Mouse (Mus musculus) common myeloid progenitor, adult 5-6 weeks (primary cell): ENCODE results near the gene Csnk2a2. TPM values are rescaled to one million over a fixed set of nuclear protein-coding genes. Genes with fewer than 3 reads are reported as not detected.

Source experiments
- ATAC-seq: replicated peaks from 2 replicates; pipeline ENCODE4 v1.8.0; 2016; ENCODE audit warnings: low read depth, mild to moderate bottlenecking, moderate TSS enrichment, inconsistent platforms; ENCODE audit not compliant: poor library complexity, severe bottlenecking
- total RNA-seq: library from RNA; stranded (forward); fragments of 200-1000, 187-1606 nt; gene quantifications from 2 replicates; pipeline ENCODE4 v1.2.3, GENCODE M21; 2017

Csnk2a2 gene
- total RNA-seq, 1 experiment from 2014 or later = 41.4 TPM

- no peak for ATAC-seq
Observed at GRCm38 (mm10) chr8:95429945-95430344, 59.9 kb downstream of the Csnk2a2 start.

DNA sequence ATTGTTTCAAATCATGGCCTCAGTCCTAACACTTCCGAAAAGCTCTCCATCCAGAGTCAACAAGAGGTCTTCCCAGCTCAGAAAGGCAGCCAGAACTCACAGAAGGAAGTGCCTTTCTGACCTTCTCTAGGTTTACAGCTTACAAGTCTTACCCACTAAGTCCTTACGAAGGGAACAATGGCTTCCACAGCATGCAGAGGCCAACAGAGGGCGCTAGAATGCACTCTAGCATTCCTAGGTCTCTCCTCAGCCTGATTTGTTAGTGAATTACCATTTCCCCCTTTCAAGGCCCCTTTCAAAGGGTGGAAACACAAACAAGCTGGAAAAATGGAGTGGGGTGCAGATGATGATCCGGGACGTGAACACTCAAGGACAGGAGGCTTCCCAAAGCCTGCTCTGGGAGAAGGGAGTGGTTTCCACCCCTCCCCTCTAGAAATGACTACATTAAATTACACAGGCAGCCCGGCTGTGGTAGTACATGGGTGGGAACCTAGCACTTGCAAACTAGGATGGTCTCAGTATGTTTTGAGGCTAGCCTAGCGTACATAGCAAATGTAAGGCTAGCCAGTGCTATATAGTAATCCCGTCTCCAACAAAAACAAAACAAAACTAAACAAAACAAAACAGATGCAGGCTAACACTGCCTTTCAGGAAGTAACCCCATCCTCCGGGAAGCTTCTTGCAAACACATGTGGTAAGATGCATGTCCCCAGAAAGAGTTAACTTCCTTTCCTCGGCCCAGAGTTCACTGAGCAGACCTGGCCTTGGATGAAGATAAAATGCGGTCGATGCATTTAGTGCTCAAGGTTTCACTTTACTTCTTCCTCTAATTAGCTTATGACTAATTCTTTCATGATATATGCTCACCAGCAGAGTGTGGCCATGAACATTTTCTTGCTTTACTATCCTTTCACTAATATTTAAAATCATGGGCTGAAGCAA lies 62.0 kb downstream of the Csnk2a2 start:
- peak; percentile 77 for ATAC-seq

DNA sequence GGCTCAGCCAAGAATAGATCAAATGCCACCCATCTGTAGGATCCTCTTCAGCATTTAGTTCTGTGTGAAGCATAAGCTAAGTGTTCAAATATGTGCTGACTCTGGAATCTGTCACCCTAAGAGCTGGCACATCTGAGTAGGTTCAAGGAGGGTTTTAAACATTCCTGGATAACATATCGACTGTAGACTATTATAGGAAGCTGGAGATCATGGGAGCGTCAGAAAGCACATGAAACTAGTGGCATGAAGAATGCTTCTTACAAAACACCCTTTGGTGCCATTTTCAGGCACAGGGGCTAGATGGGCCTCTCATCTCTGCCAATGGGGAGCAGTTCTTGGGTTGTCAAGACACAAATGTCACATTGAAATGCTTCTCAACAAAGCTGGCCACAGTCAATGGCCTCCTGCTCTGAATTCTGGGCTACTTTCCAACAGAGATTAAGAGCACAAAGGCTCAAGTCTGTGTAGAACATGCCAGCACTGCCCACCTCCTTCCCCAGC lies 63.0 kb downstream of the Csnk2a2 start:
- no peak for ATAC-seq

DNA sequence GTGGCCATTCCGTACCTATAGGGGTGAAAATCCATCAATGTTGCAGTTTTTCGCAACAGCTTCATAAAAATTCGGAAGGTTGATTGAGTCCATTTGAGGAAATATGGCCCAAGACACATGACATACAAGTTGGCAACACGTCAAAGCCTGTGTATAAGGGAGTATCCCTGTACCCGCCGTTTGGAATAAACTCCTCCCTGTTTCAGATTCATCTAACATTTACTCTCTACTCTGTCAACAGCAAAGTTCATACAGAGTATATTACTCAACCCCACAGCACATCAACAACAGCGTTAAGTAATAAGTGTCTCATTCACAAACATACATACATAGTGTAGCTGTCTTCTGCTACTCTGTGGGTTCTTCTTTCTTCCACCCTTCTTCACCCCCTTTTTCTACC lies 65.2 kb downstream of the Csnk2a2 start:
- ATAC-seq = no peak

DNA sequence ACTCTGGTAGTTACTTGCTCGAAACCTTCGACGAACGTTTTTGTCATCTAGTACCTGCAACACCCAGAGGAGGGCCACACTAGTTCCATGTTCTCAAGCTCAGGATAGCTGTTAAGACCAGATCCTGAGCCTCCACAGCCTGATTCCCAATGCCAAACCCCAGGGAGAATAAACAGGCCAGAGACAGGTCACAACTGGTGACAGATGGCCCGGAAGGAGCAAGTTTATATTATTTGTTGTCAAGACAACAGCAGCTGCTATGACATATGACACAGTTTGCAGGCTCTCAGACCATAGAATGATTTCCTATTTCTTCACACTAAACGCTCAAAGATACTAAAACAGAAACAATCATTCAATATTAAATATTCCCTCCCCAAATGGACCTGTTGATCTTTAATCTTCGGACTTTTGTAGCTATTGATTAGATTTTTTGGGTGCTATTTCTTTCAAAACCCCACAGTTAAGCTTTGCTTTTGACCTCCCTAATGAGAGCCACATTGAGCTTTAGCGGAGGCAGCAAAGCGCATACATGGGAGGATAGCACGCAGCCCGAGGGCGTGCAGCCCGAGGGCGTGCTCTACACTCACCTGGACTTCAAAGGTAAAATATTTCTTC lies 67.5 kb downstream of the Csnk2a2 start:
- ATAC-seq = no peak

GRCm38 (mm10) chr8:95411309-95411972 lies 78.4 kb downstream of the Csnk2a2 start:
- peak; percentile 97 for ATAC-seq

GRCm38 (mm10) chr8:95409518-95409917 lies 80.3 kb downstream of the Csnk2a2 start:
- ATAC-seq = no peak

- no peak for ATAC-seq
Observed at GRCm38 (mm10) chr8:95401091-95401490, 88.7 kb downstream of the Csnk2a2 start.

- ATAC-seq = no peak
Observed at GRCm38 (mm10) chr8:95399131-95399530, 90.7 kb downstream of the Csnk2a2 start.

- ATAC-seq = no peak
Observed at GRCm38 (mm10) chr8:95397201-95397600, 92.6 kb downstream of the Csnk2a2 start.

DNA sequence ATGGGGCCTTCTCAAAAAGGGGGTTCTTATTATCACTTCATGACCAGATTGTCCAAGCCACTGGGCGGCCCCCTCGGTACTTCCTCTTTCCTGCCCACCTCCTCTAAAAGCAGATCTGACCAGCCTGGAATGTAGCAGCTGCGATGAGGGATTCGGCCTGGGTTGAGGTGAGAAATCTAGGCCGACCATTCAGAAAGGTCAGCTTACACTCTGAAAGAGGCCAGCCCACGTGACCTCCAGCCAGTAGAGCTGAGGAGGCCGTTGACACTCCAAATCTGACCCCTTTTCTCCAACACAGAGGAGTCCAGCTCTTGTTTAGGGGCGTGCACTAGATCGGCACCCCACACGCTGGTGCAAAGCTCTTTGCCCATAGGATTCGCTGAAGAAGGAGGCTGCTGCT lies 93.1 kb downstream of the Csnk2a2 start:
- ATAC-seq = peak; percentile 20; the same call in 1 of the 2 replicates

Other genes starting within 250 kb of the Csnk2a2 start
- gene Cngb1, start 183.5 kb downstream of the Csnk2a2 start, total RNA-seq = 2.6 and 5.2 TPM in 2 replicates
- gene Tepp, start 179.5 kb downstream of the Csnk2a2 start, total RNA-seq = not detected in 2 replicates
- 2.8 and 5.2 TPM in 2 replicates for gene Zfp319, start 158.1 kb downstream of the Csnk2a2 start, total RNA-seq
- 14.5 and 17.9 TPM in 2 replicates for gene Usb1, start 157.8 kb downstream of the Csnk2a2 start, total RNA-seq
- 0.05 and 0.55 TPM in 2 replicates for gene Mmp15, start 137.8 kb downstream of the Csnk2a2 start, total RNA-seq
- 76.7 and 79.5 TPM in 2 replicates for gene Cfap20, start 55.2 kb downstream of the Csnk2a2 start, total RNA-seq
- not detected in 2 replicates for gene Ccdc113, start 44.0 kb upstream of the Csnk2a2 start, total RNA-seq
- gene Prss54, start 86.3 kb upstream of the Csnk2a2 start, total RNA-seq = not detected in 2 replicates
- 18.0 and 19.5 TPM in 2 replicates for gene Gins3, start 143.4 kb upstream of the Csnk2a2 start, total RNA-seq
- gene Ndrg4, start 186.9 kb upstream of the Csnk2a2 start, total RNA-seq = 0.09 TPM in 1 of 2 replicates, not detected in the other
- 52.2 and 110 TPM in 2 replicates for gene Setd6, start 225.8 kb upstream of the Csnk2a2 start, total RNA-seq